Mouse (Mus musculus) liver, embryonic 14.5 days (tissue): ENCODE data around the gene Tent4b.

Experiments used
- CTCF ChIP-seq: IDR thresholded peaks from 2 replicates; pipeline ENCODE4 v1.5.1; 2016; ENCODE audit warnings: antibody characterized with exemption, low read depth, control low read depth
- EP300 ChIP-seq: IDR thresholded peaks from 2 replicates; pipeline ENCODE4 v1.6.1; 2016; ENCODE audit warnings: antibody characterized with exemption, low read depth

DNA sequence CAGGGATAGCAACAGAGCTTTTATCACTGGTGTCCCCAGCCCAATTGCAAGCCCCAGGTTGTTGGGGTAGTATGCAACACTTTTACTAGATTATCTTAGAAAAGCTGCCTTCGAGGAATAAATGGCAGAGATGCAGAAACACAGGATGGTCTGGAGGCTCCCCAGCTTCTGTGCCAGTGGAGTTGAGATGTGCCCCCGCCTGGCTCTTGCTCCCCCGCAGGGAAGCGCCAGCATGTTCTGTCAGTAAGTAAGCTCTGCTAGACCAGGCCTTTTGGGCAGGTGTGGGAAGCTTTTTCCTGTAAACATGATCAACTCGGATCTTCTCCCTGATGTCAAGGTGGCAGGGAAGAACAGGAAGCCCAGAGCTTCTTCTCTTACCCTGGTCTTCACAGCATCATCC is 40.3 kb downstream of the Tent4b start:
- TF ChIP-seq CTCF (no peak), EP300 (no peak)
